ENCODE assay signal across 15 mouse cellular contexts in genomic region chr14:73107371-73107770, GRCm38 (mm10). TPM values are rescaled to one million over a fixed set of nuclear protein-coding genes. Genes with fewer than 3 reads are reported as not detected.
DNase-seq lines count a peak whose midpoint lies in the region; ATAC-seq and TF ChIP-seq lines count a peak whose summit lies in the region.
"Had no signal": no experiment of that assay in that cellular context is flagged by ENCODE, and none has a peak within 500 bp of the region (broad histone marks: within the 10 kb centered on the region; RNA-seq: fewer than 3 reads in every experiment).

No protein-coding gene starts in this region.

- H3K27me3 ChIP-seq in kidney, adult 2 months (replicated peaks; ENCODE audit: control insufficient read depth, insufficient read depth, low read length), result no peaks in the 10 kb centered on the region
- no peaks in the 10 kb centered on the region for H3K27me3 ChIP-seq in lung, embryonic 16.5 days (ENCODE audit: control insufficient read depth, insufficient read depth, low read depth, low read length)
- H3K27me3 ChIP-seq in MEL (ENCODE audit: control insufficient read depth in 1 of 2, insufficient read depth in 2 of 2, low read length in 2 of 2), result no peaks in the 10 kb centered on the region
- H3K27me3 ChIP-seq: hindbrain, embryonic 15.5 days had no signal

- DNase-seq in kidney, adult 2 months, result no peak
- no peak for DNase-seq in kidney, adult 18-20 months
- no peak for DNase-seq in lung, postnatal 25 days (ENCODE audit: low spot score)
- DNase-seq in MEL (ENCODE audit: low read depth, low spot score), result peak; percentile 51
- DNase-seq in large intestine, adult 2 months (ENCODE audit: low read depth, low spot score), result peak; percentile 73
- no peak for DNase-seq in adrenal gland, adult 8-10 months
- DNase-seq: adrenal gland, postnatal 10 days; gastrocnemius, postnatal 10 days; left cerebral cortex, postnatal 4 days; retina, postnatal 1 day had no signal

- 50% methylated on average over 7 of the region's 7 CpGs for WGBS in kidney, adult 2 months
- WGBS in lung, embryonic 16.5 days, result 30% methylated on average over 7 of the region's 7 CpGs
- WGBS in large intestine, adult 2 months, result 36% methylated on average over 7 of the region's 7 CpGs

- TF ChIP-seq CTCF in kidney, adult 2 months (conservative IDR thresholded peaks at IDR 0.05; ENCODE audit: insufficient read depth, insufficient read length, low read depth, low read length), result no peak
- no peak for TF ChIP-seq CTCF in MEL (IDR thresholded peaks at IDR 0.05 in 2 of 3, conservative IDR thresholded peaks at IDR 0.05 in 1 of 3; ENCODE audit: control insufficient read depth in 1 of 3, insufficient read depth in 1 of 3, low read depth in 2 of 3, low read length in 3 of 3, poor library complexity in 1 of 3, severe bottlenecking in 1 of 3)

- no peak overlapping the region for H3K4me2 ChIP-seq in lung, embryonic 16.5 days (ENCODE audit: low read depth, low read length)
- H3K4me2 ChIP-seq: hindbrain, embryonic 15.5 days had no signal

- H3K4me1 ChIP-seq in kidney, adult 2 months (ENCODE audit: control insufficient read depth, insufficient read depth, low read length), result peaks cover 7% of the 10 kb centered on the region; the same call in 1 of the 2 replicates
- 0 out of 2 replicates have a peak, but pooled peaks cover 2% of the 10 kb centered on the region for H3K4me1 ChIP-seq in lung, embryonic 16.5 days (replicated peaks; ENCODE audit: control insufficient read depth, insufficient read depth, low read length)
- H3K4me1 ChIP-seq in MEL (ENCODE audit: control insufficient read depth in 1 of 2, insufficient read depth in 2 of 2, low read length in 2 of 2), result peaks cover 11 to 47% of the 10 kb centered on the region in 2 experiments

- TF ChIP-seq EP300 in MEL (IDR thresholded peaks at IDR 0.05; ENCODE audit: low read depth in 1 of 2, low read length in 2 of 2), result no peak

- H3K27ac ChIP-seq in kidney, adult 2 months (ENCODE audit: insufficient read depth, low read depth, low read length), result peak overlapping the region; percentile 19; the same call in 1 of the 2 replicates
- no peak overlapping the region; the same call in 1 of the 2 replicates for H3K27ac ChIP-seq in lung, embryonic 16.5 days (ENCODE audit: low read length)
- no peak overlapping the region for H3K27ac ChIP-seq in MEL (ENCODE audit: control insufficient read depth, low read depth, low read length)
- H3K27ac ChIP-seq: hindbrain, embryonic 15.5 days had no signal

- no peaks in the 10 kb centered on the region for H3K9me3 ChIP-seq in lung, embryonic 16.5 days (ENCODE audit: control insufficient read depth, low read length)
- no peaks in the 10 kb centered on the region for H3K9me3 ChIP-seq in MEL (replicated peaks; ENCODE audit: insufficient read depth, low read length)
- H3K9me3 ChIP-seq: hindbrain, embryonic 15.5 days had no signal

- H3K4me3 ChIP-seq in kidney, adult 2 months (ENCODE audit: insufficient read depth, low read depth, low read length), result no peak overlapping the region
- no peak overlapping the region for H3K4me3 ChIP-seq in lung, embryonic 16.5 days (ENCODE audit: low read length)
- peak overlapping the region; percentile 51 to 73 for H3K4me3 ChIP-seq in MEL (ENCODE audit: control insufficient read depth in 1 of 2, insufficient read depth in 1 of 2, low read depth in 2 of 2, low read length in 2 of 2)
- H3K4me3 ChIP-seq: hindbrain, embryonic 15.5 days had no signal

- no peak for TF ChIP-seq POLR2A in kidney, adult 2 months (IDR thresholded peaks at IDR 0.05; ENCODE audit: low read depth, low read length)
- no peak for TF ChIP-seq POLR2A in MEL (IDR thresholded peaks at IDR 0.05; ENCODE audit: control insufficient read depth in 1 of 2, insufficient read depth in 1 of 2, low read depth in 1 of 2, low read length in 2 of 2, poor library complexity in 1 of 2)

- no peaks in the 10 kb centered on the region for H3K36me3 ChIP-seq in kidney, adult 2 months (ENCODE audit: control insufficient read depth, insufficient read depth, low read length)
- H3K36me3 ChIP-seq in lung, embryonic 16.5 days (ENCODE audit: control insufficient read depth, insufficient read depth, low read length), result no peaks in the 10 kb centered on the region
- peaks cover 0 to 39% of the 10 kb centered on the region in 2 experiments; a peak in 2 of 4 replicates for H3K36me3 ChIP-seq in MEL (ENCODE audit: control insufficient read depth in 1 of 2, insufficient read depth in 2 of 2, low read length in 2 of 2)
- H3K36me3 ChIP-seq: hindbrain, embryonic 15.5 days had no signal

- H3K9ac ChIP-seq in lung, embryonic 16.5 days (ENCODE audit: low read length), result no peak overlapping the region
- H3K9ac ChIP-seq in MEL (ENCODE audit: control insufficient read depth, low read depth, low read length, poor library complexity, severe bottlenecking), result peak overlapping the region; percentile 61
- H3K9ac ChIP-seq: hindbrain, embryonic 15.5 days had no signal

- peak; percentile 68 for ATAC-seq in lung, embryonic 16.5 days (ENCODE audit: low read depth)
- no peak for ATAC-seq in activated CD4-positive, CD25-positive, alpha-beta regulatory T cell, adult 4 months

- no peak for TF ChIP-seq RAD21 in MEL (IDR thresholded peaks at IDR 0.05; ENCODE audit: low read depth, low read length)

- H3K79me2 ChIP-seq in MEL (ENCODE audit: control insufficient read depth, insufficient read depth, low read length, poor library complexity), result no peaks in the 10 kb centered on the region

TF ChIP-seq in MEL, 35 proteins besides CTCF, POLR2A, EP300 and RAD21:
- no peak; the same call in 1 of the 2 replicates for TF ChIP-seq MYC (IDR thresholded peaks at IDR 0.05; ENCODE audit: low read depth, low read length)
- TF ChIP-seq USF1 (IDR thresholded peaks at IDR 0.05; ENCODE audit: low read depth, low read length), result no peak
- TF ChIP-seq SMC3 (IDR thresholded peaks at IDR 0.05; ENCODE audit: low read depth, low read length), result peak; percentile 22; the same call in 1 of the 2 replicates
- no peak for TF ChIP-seq MAZ (IDR thresholded peaks at IDR 0.05; ENCODE audit: low read depth, low read length)
- TF ChIP-seq ZKSCAN1 (IDR thresholded peaks at IDR 0.05; ENCODE audit: low read depth, low read length), result no peak
- TF ChIP-seq RCOR1 (IDR thresholded peaks at IDR 0.05; ENCODE audit: low read depth, low read length), result 0 out of 2 replicates have a peak, but pooled peaks have one; percentile 17
- no peak for TF ChIP-seq MXI1 (IDR thresholded peaks at IDR 0.05; ENCODE audit: low read depth, low read length)
- no peak for TF ChIP-seq HCFC1 (IDR thresholded peaks at IDR 0.05; ENCODE audit: low read depth, low read length)

RNA-seq across cellular contexts. Expression of gene Rcbtb2, which starts 15.5 kb away (rescaled TPM):
- 32.3 and 33.2 TPM in 2 replicates for polyA plus RNA-seq in kidney, adult 2 months (2012; rRNA removed)
- polyA plus RNA-seq in lung, embryonic 16.5 days (2015; fragmentation: Nextera tagmentation; extraction: Ambion mirVana), result 99.7 and 101 TPM in 2 replicates
- total RNA-seq in MEL (2012; rRNA removed), result 5.4 and 8.6 TPM in 2 replicates
- 10 to 100 TPM in 1 of 2 experiments, not detected in 1; 13.8 TPM for polyA plus RNA-seq in MEL (2012; ENCODE audit: insufficient read depth in 1 of 2, insufficient read length in 2 of 2, low read depth in 1 of 2, low replicate concordance in 2 of 2, missing spikeins in 1 of 2)
- polyA plus RNA-seq in large intestine, adult 2 months (2012; rRNA removed), result 11.8 and 17.0 TPM in 2 replicates
- 10 to 100 TPM; 30.0 to 45.1 (median 35.5) TPM for total RNA-seq in adrenal gland, adult 8-10 months (2022)
- polyA plus RNA-seq in activated CD4-positive, CD25-positive, alpha-beta regulatory T cell, adult 4 months (2017; shearing (Covaris generic)), result 10 to 100 TPM; 55.7 to 64.9 TPM

RNA-seq across cellular contexts. Expression of gene Cysltr2, which starts 58.5 kb away (rescaled TPM):
- 2.6 and 3.8 TPM in 2 replicates for polyA plus RNA-seq in kidney, adult 2 months (2012; rRNA removed)
- polyA plus RNA-seq in lung, embryonic 16.5 days (2015; fragmentation: Nextera tagmentation; extraction: Ambion mirVana), result 0.60 and 1.2 TPM in 2 replicates
- total RNA-seq in MEL (2012; rRNA removed), result not detected in 2 replicates
- polyA plus RNA-seq in MEL (2012; ENCODE audit: insufficient read depth in 1 of 2, insufficient read length in 2 of 2, low read depth in 1 of 2, low replicate concordance in 2 of 2, missing spikeins in 1 of 2), result under 1 TPM in 1 of 2 experiments, not detected in 1; 0.22 TPM
- 3.7 and 5.3 TPM in 2 replicates for polyA plus RNA-seq in large intestine, adult 2 months (2012; rRNA removed)
- 1 to 10 TPM; 2.0 to 5.5 (median 3.9) TPM for total RNA-seq in adrenal gland, adult 8-10 months (2022)
- 10 to 100 TPM; 24.1 to 26.9 TPM for polyA plus RNA-seq in activated CD4-positive, CD25-positive, alpha-beta regulatory T cell, adult 4 months (2017; shearing (Covaris generic))
- polyA plus RNA-seq: C2C12; heart, embryonic 14.5 days had no signal

Comparison
In these comparisons a context has a peak if more than half of its experiments do, and no peak if none do; other contexts are left out.
1. DNase-seq: peak in MEL (single experiment) and large intestine, adult 2 months (single experiment); none in kidney, adult 2 months (single experiment), kidney, adult 18-20 months (single experiment), lung, postnatal 25 days (single experiment) and adrenal gland, adult 8-10 months (single experiment).
2. H3K4me3 ChIP-seq: peak in MEL (2 of 2); none in kidney, adult 2 months (single experiment) and lung, embryonic 16.5 days (single experiment).